Mouse (Mus musculus) forebrain, embryonic 11.5 days (tissue): Measurements from ENCODE around the gene Mif. TPM values are rescaled to one million over a fixed set of nuclear protein-coding genes. Genes with fewer than 3 reads are reported as not detected.
"Not testable (repeated sequence)": the region's sequence is repeated elsewhere in the genome, so short reads cannot be mapped to it uniquely, and the experiment has no call there.

ENCODE experiments used
- ATAC-seq: fragments of 200-750 bp; cut with Nextera tagmentation; replicated peaks from 2 replicates; pipeline ENCODE4 v1.8.0; 2017; ENCODE audit warnings: moderate TSS enrichment; ENCODE audit not compliant: low FRiP score
- DNase-seq: peaks from one replicate; pipeline ENCODE4 v3.0.0-alpha.2; 2017; ENCODE audit warnings: low spot score
- H3K27ac ChIP-seq: fragments of 300-500 bp; sonication (generic); 2 replicates; pipeline ENCODE4 v1.5.1; 2014; ENCODE audit warnings: low read depth, low read length
- H3K27me3 ChIP-seq: fragments of 300-500 bp; sonication (generic); 2 replicates; pipeline ENCODE4 v1.6.1; 2014; ENCODE audit warnings: mild to moderate bottlenecking, low read length, mixed read lengths; ENCODE audit not compliant: control insufficient read depth, insufficient read depth
- H3K36me3 ChIP-seq: fragments of 300-500 bp; sonication (generic); 2 replicates; pipeline ENCODE4 v1.6.1; 2014; ENCODE audit warnings: mild to moderate bottlenecking, low read length, moderate library complexity, mixed read lengths; ENCODE audit not compliant: control insufficient read depth, insufficient read depth
- H3K4me1 ChIP-seq: fragments of 300-500 bp; sonication (generic); replicated peaks from 2 replicates; pipeline ENCODE4 v1.6.1; 2014; ENCODE audit warnings: low read length, mixed read lengths; ENCODE audit not compliant: control insufficient read depth, insufficient read depth
- H3K4me2 ChIP-seq: fragments of 300-500 bp; sonication (generic); 2 replicates; pipeline ENCODE4 v1.6.1; 2014; ENCODE audit warnings: low read depth, mild to moderate bottlenecking, low read length, moderate library complexity, mixed read lengths; ENCODE audit not compliant: severe bottlenecking
- H3K4me3 ChIP-seq: fragments of 300-500 bp; sonication (generic); 2 replicates; pipeline ENCODE4 v1.5.1; 2014; ENCODE audit warnings: low read depth, low read length
- H3K9ac ChIP-seq: fragments of 300-500 bp; sonication (generic); 2 replicates; pipeline ENCODE4 v1.6.1; 2014; ENCODE audit warnings: low read length
- H3K9me3 ChIP-seq: fragments of 300-500 bp; sonication (generic); 2 replicates; pipeline ENCODE4 v1.6.1; 2016; ENCODE audit warnings: low read length, mixed read lengths; ENCODE audit not compliant: control insufficient read depth
- WGBS: fragments of 180-500 bp; shearing (Covaris S2); extraction: QIAGEN DNeasy Blood & Tissue Kit; methylation state at CpG from one replicate; pipeline ENCODE4 v1.1.7; 2014; 5-methylcytosine and 5-hydroxymethylcytosine counted together
- polyA plus RNA-seq: library from polyadenylated mRNA; unstranded; fragments of >200 nt; fragmentation: Nextera tagmentation; extraction: Ambion mirVana; gene quantifications from 2 replicates; pipeline ENCODE4 v1.2.1, GENCODE M21; 2014

The Mif gene
- polyA plus RNA-seq, 1 experiment from 2014 or later: 2,277 TPM

GRCm38 (mm10) chr10:75854096-75854495 lies 5.9 kb downstream of the Mif start:
- H3K36me3 ChIP-seq: no peaks in the 10 kb centered on the region; the same call in 1 of the 2 replicates
- peaks cover 8% of the 10 kb centered on the region for H3K4me1 ChIP-seq
- H3K27me3 ChIP-seq: no peaks in the 10 kb centered on the region
- ATAC-seq (peak; percentile 29; the same call in 1 of the 2 replicates), DNase-seq (no peak)
- H3K9ac ChIP-seq: no peak overlapping the region
- WGBS: 46% methylated on average over 5 of the region's 5 CpGs
- no peak overlapping the region for H3K4me3 ChIP-seq
- H3K27ac ChIP-seq: no peak overlapping the region
- H3K4me2 ChIP-seq: no peak overlapping the region
- H3K9me3 ChIP-seq: no peaks in the 10 kb centered on the region

GRCm38 (mm10) chr10:75853452-75853851 lies 6.6 kb downstream of the Mif start:
- Histone ChIP-seq H3K27ac (no peak overlapping the region), H3K27me3 (no peaks in the 10 kb centered on the region), H3K9me3 (no peaks in the 10 kb centered on the region), H3K4me1 (peaks cover 6% of the 10 kb centered on the region), H3K4me3 (no peak overlapping the region), H3K36me3 (no peaks in the 10 kb centered on the region; the same call in 1 of the 2 replicates), H3K4me2 (no peak overlapping the region), H3K9ac (no peak overlapping the region)
- WGBS: 23% methylated on average over 10 of the region's 10 CpGs
- DNase-seq (peak; percentile 84), ATAC-seq (peak; percentile 65)

- WGBS: 97% methylated on average over 12 of the region's 12 CpGs
- no peaks in the 10 kb centered on the region; the same call in 1 of the 2 replicates for H3K4me1 ChIP-seq
- no peak overlapping the region for H3K4me3 ChIP-seq
- ATAC-seq (no peak), DNase-seq (no peak)
- H3K4me2 ChIP-seq: no peak overlapping the region
- no peaks in the 10 kb centered on the region for H3K27me3 ChIP-seq
- no peaks in the 10 kb centered on the region; the same call in 1 of the 2 replicates for H3K36me3 ChIP-seq
- no peak overlapping the region for H3K9ac ChIP-seq
- no peaks in the 10 kb centered on the region for H3K9me3 ChIP-seq
- no peak overlapping the region for H3K27ac ChIP-seq
Measured at GRCm38 (mm10) chr10:75852539-75853125, 7.4 kb downstream of the Mif start.

GRCm38 (mm10) chr10:75851681-75852080 lies 8.4 kb downstream of the Mif start:
- WGBS: 41% methylated on average over 3 of the region's 3 CpGs
- ATAC-seq (no peak), DNase-seq (no peak)
- Histone ChIP-seq H3K4me1 (no peaks in the 10 kb centered on the region; the same call in 1 of the 2 replicates), H3K9ac (no peak overlapping the region), H3K27me3 (no peaks in the 10 kb centered on the region), H3K36me3 (no peaks in the 10 kb centered on the region), H3K4me2 (no peak overlapping the region), H3K9me3 (no peaks in the 10 kb centered on the region), H3K4me3 (no peak overlapping the region), H3K27ac (no peak overlapping the region)

DNA sequence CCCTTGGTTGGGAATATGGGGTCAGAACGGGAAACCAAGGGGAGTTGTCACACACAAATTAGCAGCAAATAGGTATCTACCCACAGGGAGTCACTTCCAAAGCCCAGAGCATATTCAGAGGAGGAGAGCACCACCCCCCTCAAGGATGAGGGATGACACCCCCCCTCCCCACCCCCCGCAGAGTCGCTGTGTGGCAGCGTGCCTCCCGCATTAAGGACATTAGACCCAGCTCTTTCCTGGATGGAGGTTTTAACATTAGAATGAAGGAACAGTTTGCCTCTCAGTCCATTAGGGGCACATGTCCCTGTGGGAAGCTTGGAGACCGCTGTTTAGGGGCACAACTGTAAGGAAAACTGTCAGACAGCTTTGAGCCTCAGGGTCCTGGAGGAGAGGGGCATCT lies 9.0 kb downstream of the Mif start:
- Histone ChIP-seq H3K27me3 (no peaks in the 10 kb centered on the region), H3K4me3 (no peak overlapping the region), H3K9ac (no peak overlapping the region), H3K36me3 (no peaks in the 10 kb centered on the region), H3K27ac (no peak overlapping the region), H3K4me1 (no peaks in the 10 kb centered on the region; the same call in 1 of the 2 replicates), H3K4me2 (no peak overlapping the region), H3K9me3 (no peaks in the 10 kb centered on the region)
- no peak for ATAC-seq
- no peak for DNase-seq
- WGBS: 9% methylated on average over 6 of the region's 6 CpGs

DNA sequence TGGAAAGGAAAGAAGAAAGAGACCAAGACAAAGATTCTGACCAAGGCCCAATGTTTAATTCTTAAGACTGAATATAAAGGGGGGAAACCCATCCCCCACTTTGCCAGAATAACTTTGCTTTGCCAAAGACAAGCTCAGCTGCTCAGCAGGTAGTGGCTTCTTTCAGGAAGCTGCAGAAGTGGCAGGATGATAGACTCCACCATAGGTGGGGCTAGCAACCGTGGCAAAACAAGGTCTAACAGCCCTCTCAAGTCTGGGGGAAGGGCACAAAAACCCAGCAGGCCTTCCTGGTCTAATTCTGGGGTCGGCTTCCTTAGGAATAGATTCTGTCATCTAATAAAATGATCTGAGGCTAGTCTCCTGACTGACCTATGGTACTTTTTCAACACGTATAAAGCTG lies 11.7 kb downstream of the Mif start:
- Histone ChIP-seq H3K4me1 (no peaks in the 10 kb centered on the region; the same call in 1 of the 2 replicates), H3K4me3 (no peak overlapping the region), H3K9ac (no peak overlapping the region), H3K27me3 (no peaks in the 10 kb centered on the region), H3K4me2 (no peak overlapping the region), H3K36me3 (no peaks in the 10 kb centered on the region), H3K9me3 (no peaks in the 10 kb centered on the region), H3K27ac (no peak overlapping the region)
- ATAC-seq (no peak), DNase-seq (no peak)
- WGBS: 27% methylated on average over 3 of the region's 3 CpGs

GRCm38 (mm10) chr10:75845306-75845930 lies 14.6 kb downstream of the Mif start:
- H3K36me3 ChIP-seq: no peaks in the 10 kb centered on the region
- no peaks in the 10 kb centered on the region; the same call in 1 of the 2 replicates for H3K4me1 ChIP-seq
- no peaks in the 10 kb centered on the region for H3K27me3 ChIP-seq
- H3K9me3 ChIP-seq: no peaks in the 10 kb centered on the region
- no peak overlapping the region for H3K4me3 ChIP-seq
- H3K27ac ChIP-seq: no peak overlapping the region
- ATAC-seq: no peak
- WGBS: 76% methylated on average over 6 of the region's 6 CpGs
- H3K4me2 ChIP-seq: no peak overlapping the region
- H3K9ac ChIP-seq: no peak overlapping the region
- DNase-seq: no peak

GRCm38 (mm10) chr10:75844800-75845199 lies 15.2 kb downstream of the Mif start:
- Histone ChIP-seq H3K36me3 (no peaks in the 10 kb centered on the region), H3K27ac (no peak overlapping the region), H3K27me3 (no peaks in the 10 kb centered on the region), H3K9me3 (no peaks in the 10 kb centered on the region), H3K9ac (no peak overlapping the region), H3K4me3 (no peak overlapping the region), H3K4me2 (no peak overlapping the region), H3K4me1 (no peaks in the 10 kb centered on the region; the same call in 1 of the 2 replicates)
- ATAC-seq (no peak), DNase-seq (no peak)
- WGBS: 61% methylated on average over 1 of the region's 1 CpGs

DNA sequence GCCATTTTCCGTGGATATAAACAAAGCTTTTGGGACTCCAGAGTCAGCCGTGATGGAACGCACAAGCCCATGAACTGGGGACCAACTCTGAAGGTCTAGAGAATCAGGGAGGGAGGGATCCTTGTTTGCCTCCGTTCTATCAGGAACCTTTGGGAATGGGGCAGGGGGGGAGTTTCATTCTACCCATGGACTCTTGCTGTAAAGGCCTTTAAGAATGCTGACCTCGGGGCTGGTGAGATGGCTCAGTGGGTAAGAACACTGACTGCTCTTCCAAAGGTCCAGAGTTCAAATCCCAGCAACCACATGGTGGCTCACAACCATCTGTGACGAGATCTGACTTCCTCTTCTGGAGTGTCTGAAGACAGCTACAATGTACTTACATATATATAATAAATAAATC lies 16.1 kb downstream of the Mif start:
- not testable (repeated sequence) for DNase-seq, H3K36me3 ChIP-seq, H3K9me3 ChIP-seq, H3K27ac ChIP-seq, H3K9ac ChIP-seq, ATAC-seq, H3K4me2 ChIP-seq, H3K4me1 ChIP-seq, H3K27me3 ChIP-seq, H3K4me3 ChIP-seq
- WGBS: 85% methylated on average over 6 of the region's 6 CpGs
